Mouse (Mus musculus) megakaryocyte, embryonic 14.5 days (primary cell): Measurements from ENCODE around the gene Prmt1.

Experiments
- FLI1 ChIP-seq: IDR thresholded peaks from 2 replicates; pipeline ENCODE4 v1.6.1; 2012; ENCODE audit warnings: low read length, inconsistent platforms, mixed read lengths
- GATA1 ChIP-seq: IDR thresholded peaks from 3 replicates; pipeline ENCODE4 v1.6.1; 2012; ENCODE audit warnings: mixed read lengths, low read length, inconsistent platforms, borderline replicate concordance

- TF ChIP-seq FLI1 (no peak), GATA1 (no peak)
Observed at GRCm38 (mm10) chr7:45006503-45006902, 20.1 kb upstream of the Prmt1 start.
